ENCODE assay signal across 8 mouse cellular contexts in genomic region chr1:94034984-94035743, GRCm38 (mm10). TPM values are rescaled to one million over a fixed set of nuclear protein-coding genes. Genes with fewer than 3 reads are reported as not detected.
DNase-seq lines count a peak whose midpoint lies in the region; ATAC-seq lines count a peak whose summit lies in the region.

No protein-coding gene starts in this region.

- H3K9ac ChIP-seq in embryonic facial prominence, embryonic 14.5 days (ENCODE audit: low read depth, low read length), result peak overlapping the region; percentile 50
- peak overlapping the region; percentile 34; the same call in 1 of the 2 replicates for H3K9ac ChIP-seq in limb, embryonic 12.5 days (replicated peaks)
- peak overlapping the region; percentile 55 for H3K9ac ChIP-seq in midbrain, embryonic 14.5 days (replicated peaks; ENCODE audit: low read length)

- 0 out of 2 replicates have a peak, but pooled peaks cover 3% of the 10 kb centered on the region for H3K4me1 ChIP-seq in embryonic facial prominence, embryonic 14.5 days (ENCODE audit: control insufficient read depth, insufficient read depth, low read length)
- H3K4me1 ChIP-seq in limb, embryonic 12.5 days (replicated peaks), result peaks cover 9% of the 10 kb centered on the region
- peaks cover 5% of the 10 kb centered on the region; the same call in 1 of the 2 replicates for H3K4me1 ChIP-seq in midbrain, embryonic 14.5 days (ENCODE audit: control insufficient read depth, insufficient read depth, low read length)

- no peaks in the 10 kb centered on the region for H3K36me3 ChIP-seq in embryonic facial prominence, embryonic 14.5 days (ENCODE audit: control insufficient read depth, insufficient read depth, low read length)
- no peaks in the 10 kb centered on the region for H3K36me3 ChIP-seq in limb, embryonic 12.5 days
- no peaks in the 10 kb centered on the region for H3K36me3 ChIP-seq in midbrain, embryonic 14.5 days (ENCODE audit: control insufficient read depth, insufficient read depth, low read length)

- no peaks in the 10 kb centered on the region for H3K27me3 ChIP-seq in embryonic facial prominence, embryonic 14.5 days (replicated peaks; ENCODE audit: control insufficient read depth, insufficient read depth, low read length)
- no peaks in the 10 kb centered on the region for H3K27me3 ChIP-seq in limb, embryonic 12.5 days
- no peaks in the 10 kb centered on the region for H3K27me3 ChIP-seq in midbrain, embryonic 14.5 days (ENCODE audit: control insufficient read depth, insufficient read depth, low read length)

- H3K4me3 ChIP-seq in embryonic facial prominence, embryonic 14.5 days (ENCODE audit: low read depth, low read length), result peak overlapping the region; percentile 35
- H3K4me3 ChIP-seq in limb, embryonic 12.5 days (replicated peaks), result peak overlapping the region; percentile 40
- H3K4me3 ChIP-seq in midbrain, embryonic 14.5 days (replicated peaks; ENCODE audit: low read depth, low read length), result peak overlapping the region; percentile 43

- peak; percentile 80 for DNase-seq in 3T3-L1 (ENCODE audit: low read depth, low spot score)
- DNase-seq in adrenal gland, postnatal 4 days (ENCODE audit: low spot score in 2 of 2), result peak; percentile 59 to 71
- peak; percentile 90 for DNase-seq in embryonic facial prominence, embryonic 14.5 days (ENCODE audit: low spot score)
- peak; percentile 87 for DNase-seq in heart, adult 8-10 months (ENCODE audit: low spot score)
- peak; percentile 23 to 59 for DNase-seq in kidney, adult 8-10 months
- peak; percentile 90 for DNase-seq in midbrain, embryonic 14.5 days
- peak; percentile 47 for DNase-seq in spleen, adult 12 weeks (ENCODE audit: low spot score)

- peak overlapping the region; percentile 66 for H3K4me2 ChIP-seq in embryonic facial prominence, embryonic 14.5 days (ENCODE audit: low read depth, low read length)
- peak overlapping the region; percentile 78 for H3K4me2 ChIP-seq in limb, embryonic 12.5 days
- peak overlapping the region; percentile 79 for H3K4me2 ChIP-seq in midbrain, embryonic 14.5 days (ENCODE audit: low read length)

- H3K9me3 ChIP-seq in embryonic facial prominence, embryonic 14.5 days (ENCODE audit: control insufficient read depth, low read length), result no peaks in the 10 kb centered on the region
- no peaks in the 10 kb centered on the region for H3K9me3 ChIP-seq in limb, embryonic 12.5 days
- H3K9me3 ChIP-seq in midbrain, embryonic 14.5 days (ENCODE audit: control insufficient read depth, low read length), result no peaks in the 10 kb centered on the region

- peak; percentile 94 for ATAC-seq in embryonic facial prominence, embryonic 14.5 days (ENCODE audit: low read depth)
- ATAC-seq in limb, embryonic 12.5 days (ENCODE audit: insufficient number of reproducible peaks, insufficient read depth, low FRiP score, low TSS enrichment, low read depth), result peak; percentile 83
- peak; percentile 86 for ATAC-seq in midbrain, embryonic 14.5 days (ENCODE audit: low FRiP score, low TSS enrichment)

- peak overlapping the region; percentile 19 for H3K27ac ChIP-seq in embryonic facial prominence, embryonic 14.5 days (replicated peaks; ENCODE audit: low read depth, low read length)
- H3K27ac ChIP-seq in limb, embryonic 12.5 days, result peak overlapping the region; percentile 82
- H3K27ac ChIP-seq in midbrain, embryonic 14.5 days (replicated peaks; ENCODE audit: low read depth, low read length), result peak overlapping the region; percentile 69

- 2% methylated on average over 22 of the region's 25 CpGs for WGBS in embryonic facial prominence, embryonic 14.5 days
- WGBS in limb, embryonic 12.5 days, result under 1% methylated on average over 25 of the region's 25 CpGs
- WGBS in midbrain, embryonic 14.5 days, result 1% methylated on average over 25 of the region's 25 CpGs

RNA-seq across cellular contexts. Expression of gene Neu4, which starts 14.9 kb away (rescaled TPM):
- total RNA-seq in adrenal gland, postnatal 4 days (2021), result not detected
- not detected in 2 replicates for polyA plus RNA-seq in embryonic facial prominence, embryonic 14.5 days (2014; fragmentation: Nextera tagmentation; extraction: Ambion mirVana)
- total RNA-seq in heart, adult 8-10 months (2022), result under 1 TPM in 1 of 4 experiments, not detected in 3; 0.09 TPM
- not detected in 2 replicates for polyA plus RNA-seq in limb, embryonic 12.5 days (2016; fragmentation: Nextera tagmentation; extraction: Ambion mirVana)
- not detected in 2 replicates for polyA plus RNA-seq in midbrain, embryonic 14.5 days (2014; fragmentation: Nextera tagmentation; extraction: Ambion mirVana)

RNA-seq across cellular contexts. Expression of gene Pdcd1, which starts 17.2 kb away (rescaled TPM):
- not detected for total RNA-seq in adrenal gland, postnatal 4 days (2021)
- 0.25 TPM in 1 of 2 replicates, not detected in the other for polyA plus RNA-seq in embryonic facial prominence, embryonic 14.5 days (2014; fragmentation: Nextera tagmentation; extraction: Ambion mirVana)
- not detected for total RNA-seq in heart, adult 8-10 months (2022)
- not detected in 2 replicates for polyA plus RNA-seq in limb, embryonic 12.5 days (2016; fragmentation: Nextera tagmentation; extraction: Ambion mirVana)
- 0.14 TPM in 1 of 2 replicates, not detected in the other for polyA plus RNA-seq in midbrain, embryonic 14.5 days (2014; fragmentation: Nextera tagmentation; extraction: Ambion mirVana)

RNA-seq across cellular contexts. Expression of gene Gal3st2c, which starts 44.9 kb away (rescaled TPM):
- total RNA-seq in adrenal gland, postnatal 4 days (2021), result under 1 TPM; 0.08 to 0.11 TPM
- polyA plus RNA-seq in embryonic facial prominence, embryonic 14.5 days (2014; fragmentation: Nextera tagmentation; extraction: Ambion mirVana), result 0.04 TPM in 1 of 2 replicates, not detected in the other
- 1 to 10 TPM in 3 of 4 experiments, under 1 TPM in 1; 0.89 to 1.4 (median 1.3) TPM for total RNA-seq in heart, adult 8-10 months (2022)
- polyA plus RNA-seq in limb, embryonic 12.5 days (2016; fragmentation: Nextera tagmentation; extraction: Ambion mirVana), result not detected in 2 replicates
- not detected in 2 replicates for polyA plus RNA-seq in midbrain, embryonic 14.5 days (2014; fragmentation: Nextera tagmentation; extraction: Ambion mirVana)

Comparison
In these comparisons a context has a peak if more than half of its experiments do, and no peak if none do; other contexts are left out.
1. Peak in every context shown above with its lines: DNase-seq, ATAC-seq, H3K4me3 ChIP-seq and H3K27ac ChIP-seq.
2. H3K27ac ChIP-seq: peak in every context shown above with its lines; median percentile 82 in limb, embryonic 12.5 days; 69 in midbrain, embryonic 14.5 days; 19 in embryonic facial prominence, embryonic 14.5 days.